Mouse (Mus musculus): ENCODE data around the gene Ankra2. TPM values are rescaled to one million over a fixed set of nuclear protein-coding genes. Genes with fewer than 3 reads are reported as not detected.
A peak's percentile ranks its signal among the peaks of the same experiment; 100 is the strongest.

The Ankra2 gene
- total RNA-seq (2021), result 10 to 100 TPM; 49.8 to 51.0 TPM

DNA sequence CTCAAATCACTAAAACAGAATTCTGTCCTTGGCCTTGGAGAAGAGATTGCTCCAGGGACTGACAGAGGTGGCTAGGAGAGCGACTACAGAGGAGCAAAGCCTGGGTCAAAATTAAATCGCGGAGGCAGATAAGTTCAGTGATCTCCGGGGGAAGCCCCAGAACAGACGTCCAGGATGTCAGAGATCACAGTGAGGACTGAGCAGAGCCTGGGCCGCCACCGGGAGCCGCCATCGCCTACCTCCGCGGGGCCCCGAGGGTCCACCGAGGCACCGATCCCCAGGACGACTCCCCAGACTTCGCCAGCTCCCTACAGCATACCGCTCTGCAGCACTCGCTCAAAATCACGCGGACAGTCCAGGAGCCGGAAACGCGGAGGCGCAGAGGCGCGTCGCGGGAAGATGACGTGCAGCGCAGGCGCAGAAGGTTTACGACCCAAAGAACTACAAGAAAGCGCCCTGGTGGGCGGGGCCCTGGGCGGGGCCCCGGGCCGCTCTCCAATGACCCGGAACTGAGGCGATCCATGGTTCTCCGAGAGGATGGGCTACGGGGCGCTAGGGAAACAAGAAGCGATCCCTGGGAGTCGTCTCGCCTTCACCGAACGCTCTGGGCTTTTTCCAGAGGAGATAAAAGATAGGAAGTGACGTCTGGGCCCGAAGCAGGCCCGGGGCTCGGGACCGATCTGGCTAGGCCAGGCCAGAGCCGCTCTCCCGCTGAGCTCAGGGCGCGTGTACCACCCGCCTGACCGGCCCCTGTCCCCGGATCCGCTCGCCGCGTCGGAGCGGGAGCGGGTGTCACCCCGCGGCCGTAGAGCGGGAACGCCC is at the start of gene Ankra2, which contains the start of gene Utp15:
Gene Ankra2 (plus strand): TSS at position 439 of the 822 bp plus-strand sequence.
Gene Utp15 (minus strand): TSS at position 406 of the 822 bp plus-strand sequence.
- DNase-seq (ENCODE audit: extremely low spot score in 1 of 2, low spot score in 1 of 2), result peak; percentile 97 to 99

DNA sequence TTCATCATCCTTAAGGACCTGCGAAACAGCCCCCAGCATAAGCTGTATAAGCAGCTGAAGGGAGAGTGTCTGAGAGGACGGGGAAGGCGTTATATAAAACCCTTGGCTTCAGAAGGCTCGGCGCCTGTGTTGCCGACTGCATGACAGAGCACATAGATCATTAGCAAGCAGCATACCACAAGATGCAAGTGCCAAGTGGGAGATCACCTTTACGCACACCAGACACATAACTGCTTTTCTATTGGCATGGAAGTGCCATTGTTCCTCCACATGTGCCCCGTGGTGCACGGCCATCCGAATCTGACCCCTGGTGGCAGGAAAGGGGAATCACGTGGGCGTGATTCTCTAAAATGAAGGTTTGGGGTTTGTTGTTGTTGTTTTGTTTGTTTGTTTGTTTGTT is 40.0 kb upstream of the Ankra2 start:
- no peak for DNase-seq (ENCODE audit: extremely low spot score in 1 of 2, low spot score in 1 of 2)

DNA sequence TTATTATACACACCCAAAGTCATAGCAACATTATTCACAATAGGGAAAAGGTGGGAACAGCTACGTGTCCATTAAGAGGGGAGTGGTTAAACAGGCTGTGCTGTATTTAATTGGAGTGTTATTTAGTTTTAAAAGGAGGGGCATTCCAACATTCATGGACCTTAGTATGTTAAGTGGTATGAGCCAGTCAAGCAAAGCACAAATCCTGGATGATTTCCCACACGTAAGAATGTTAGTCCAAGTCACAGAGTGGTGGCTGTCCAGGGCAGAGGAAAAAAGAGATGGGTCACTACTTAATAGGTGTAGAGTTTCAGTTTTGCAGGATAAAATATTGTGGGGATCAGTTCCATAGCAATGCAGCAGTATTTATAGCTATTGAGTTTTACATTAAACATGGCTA is 36.6 kb upstream of the Ankra2 start:
- DNase-seq (ENCODE audit: extremely low spot score in 1 of 2, low spot score in 1 of 2), result no peak

DNA sequence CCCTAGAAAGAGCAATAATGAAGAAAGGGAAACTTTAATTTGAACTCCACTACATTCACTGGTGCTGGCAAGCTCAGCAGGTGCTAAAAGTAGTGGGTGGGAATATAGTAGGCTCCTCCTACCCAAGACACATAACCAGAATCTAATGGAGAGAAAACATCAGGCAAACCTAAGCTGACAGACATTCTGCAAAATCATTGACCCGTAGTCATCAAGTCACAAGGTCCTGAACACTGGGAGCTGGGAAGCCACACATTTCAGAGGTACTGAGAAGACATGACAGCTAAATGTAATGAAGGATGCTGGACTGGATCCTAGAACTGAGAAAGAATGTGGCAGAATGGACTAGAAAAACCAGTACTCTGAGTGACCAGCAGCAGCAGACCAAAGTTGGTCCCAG is 32.4 kb upstream of the Ankra2 start:
- DNase-seq (ENCODE audit: extremely low spot score in 1 of 2, low spot score in 1 of 2), result no peak

DNA sequence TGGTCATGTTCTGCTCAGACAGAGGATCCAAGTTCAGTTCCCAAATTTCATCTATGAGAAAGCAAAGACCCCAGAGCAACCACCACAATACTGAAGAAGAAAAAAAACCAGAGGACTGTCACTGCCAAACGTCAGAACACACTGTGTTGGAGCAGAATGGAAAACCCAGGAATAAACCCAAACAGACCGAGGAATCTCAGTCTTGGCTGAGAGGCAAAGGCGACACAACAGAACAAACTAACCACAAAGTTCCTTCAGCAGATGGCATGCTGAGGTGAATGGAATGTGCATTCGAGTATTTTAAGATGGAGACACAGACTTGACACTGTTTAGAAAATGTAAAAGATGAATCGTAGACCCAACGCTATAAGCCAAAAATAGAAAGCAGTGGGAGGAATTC is 27.4 kb upstream of the Ankra2 start:
- DNase-seq (ENCODE audit: extremely low spot score in 1 of 2, low spot score in 1 of 2), result no peak

DNA sequence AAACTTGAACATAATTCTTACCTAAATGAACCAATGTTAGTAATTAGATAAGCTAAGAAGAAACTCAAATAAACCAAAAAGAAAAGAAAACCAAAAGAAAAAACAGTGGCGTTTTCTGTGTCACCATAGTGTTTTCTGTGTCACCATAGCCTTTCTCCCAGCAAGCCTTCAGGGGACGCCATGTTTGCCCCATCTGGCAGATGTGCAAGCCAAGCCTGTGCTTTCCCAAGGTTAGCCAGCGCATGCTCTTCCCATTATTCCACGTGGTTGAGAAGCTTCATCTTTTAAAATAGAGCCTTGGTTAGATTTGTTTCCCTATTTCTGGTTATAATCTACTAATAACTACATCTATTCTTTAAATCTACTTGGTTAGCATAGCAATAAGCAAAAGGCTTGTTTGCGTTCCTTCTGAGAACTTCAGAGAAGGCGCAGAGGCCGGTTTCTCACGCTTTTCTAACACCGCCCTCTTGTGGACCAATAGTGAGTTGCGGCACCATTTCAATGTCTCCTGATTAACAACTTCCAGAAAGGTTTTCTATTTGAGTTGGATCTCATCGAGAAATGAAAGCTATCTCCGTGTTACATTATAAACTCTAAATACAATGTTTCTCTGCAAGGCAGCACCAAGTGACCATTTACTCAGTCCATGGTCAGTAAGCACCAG is 22.8 kb upstream of the Ankra2 start:
- peak; percentile 69 to 91 for DNase-seq (ENCODE audit: extremely low spot score in 1 of 2, low spot score in 1 of 2)

DNA sequence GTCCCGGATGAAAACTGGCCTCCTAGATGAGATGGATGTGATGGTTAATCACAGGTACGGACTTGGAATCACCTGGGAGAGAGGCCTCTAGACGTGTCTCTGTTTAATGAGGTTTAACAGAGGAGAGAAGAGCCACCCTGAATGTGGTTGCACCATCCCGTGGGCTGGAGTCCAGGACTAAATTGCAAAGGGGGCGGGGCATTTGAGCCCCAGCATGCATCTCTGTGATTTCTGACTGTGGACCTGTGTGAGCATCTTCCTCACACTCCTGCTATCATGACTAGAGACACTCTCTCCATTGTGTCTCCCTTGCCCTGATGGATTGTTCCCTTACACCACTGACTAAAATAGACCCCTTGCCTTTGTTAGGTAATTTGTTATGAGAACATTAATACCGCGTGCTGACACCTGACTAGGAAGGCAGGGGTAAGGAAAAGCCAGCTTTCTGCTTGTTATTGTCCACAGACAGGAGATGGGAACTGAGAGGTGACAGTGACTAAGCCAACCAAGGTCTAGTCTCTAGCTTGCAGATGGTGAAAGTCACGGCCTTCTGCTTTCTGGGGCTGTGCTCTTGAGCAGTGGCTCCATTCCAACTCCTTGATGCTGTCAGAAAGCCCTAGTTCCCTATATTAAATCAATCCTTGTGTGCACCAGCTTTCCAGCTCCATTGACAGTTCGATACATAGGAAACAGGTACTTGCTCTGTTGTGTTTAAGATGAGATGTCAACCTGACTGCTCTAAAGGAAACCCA is 21.2 kb upstream of the Ankra2 start:
- DNase-seq (ENCODE audit: extremely low spot score in 1 of 2, low spot score in 1 of 2), result no peak

DNA sequence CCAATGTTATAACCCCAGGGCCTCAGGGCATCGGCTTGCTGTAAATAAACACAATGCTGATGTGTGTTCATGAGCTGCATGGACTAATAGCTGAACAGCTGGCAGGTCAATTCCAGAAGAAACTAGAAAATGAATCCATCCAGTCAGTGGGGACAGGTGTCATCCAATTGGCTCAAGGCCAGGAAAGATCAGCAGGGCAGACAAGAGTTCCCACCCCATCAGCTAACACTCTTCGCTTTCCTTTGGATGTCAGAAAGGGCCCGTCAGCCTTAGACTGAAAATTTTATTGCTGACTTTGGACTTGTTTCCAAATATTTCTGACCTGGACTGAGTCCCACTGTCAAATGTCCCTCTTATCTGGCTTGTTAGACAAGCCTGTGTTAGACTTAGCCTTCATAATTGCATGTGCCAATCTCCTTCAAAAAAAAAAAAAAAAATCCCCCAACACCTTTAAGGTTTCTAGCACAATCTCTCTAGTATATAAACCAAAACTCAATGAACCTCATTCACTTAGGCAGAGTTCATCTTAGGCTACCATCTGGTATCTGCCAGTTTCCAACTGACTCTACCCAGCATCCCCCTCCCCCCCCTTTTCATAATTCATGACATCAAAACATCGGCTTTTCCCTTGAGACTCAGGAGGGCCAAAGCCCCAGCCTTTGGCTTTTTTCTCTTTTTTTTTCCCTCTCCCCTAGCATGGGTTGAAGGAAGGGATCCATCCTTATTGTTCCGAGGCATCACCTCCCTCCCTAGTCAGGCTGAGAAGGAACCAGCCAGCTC is 18.1 kb upstream of the Ankra2 start:
- DNase-seq (ENCODE audit: extremely low spot score in 1 of 2, low spot score in 1 of 2), result no peak

DNA sequence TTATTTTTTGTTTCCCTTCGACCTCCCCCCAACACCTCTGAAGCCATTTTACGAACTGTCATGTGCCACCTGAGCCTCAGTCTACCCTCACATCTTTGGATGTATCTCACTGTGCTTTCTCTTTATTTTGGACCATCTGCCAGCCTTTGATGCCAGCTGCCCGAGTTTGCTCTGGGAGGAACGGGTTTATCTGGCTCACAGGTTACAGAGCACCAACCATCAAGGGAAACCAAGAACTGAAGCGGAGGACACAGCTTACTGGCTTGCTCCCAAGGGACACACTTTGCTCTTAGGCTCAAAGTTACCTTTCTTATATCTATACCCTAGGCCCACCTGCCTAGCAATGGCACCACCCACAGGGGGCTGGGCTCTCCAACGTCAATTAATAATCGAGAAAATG is 17.5 kb upstream of the Ankra2 start:
- no peak for DNase-seq (ENCODE audit: extremely low spot score in 1 of 2, low spot score in 1 of 2)

DNA sequence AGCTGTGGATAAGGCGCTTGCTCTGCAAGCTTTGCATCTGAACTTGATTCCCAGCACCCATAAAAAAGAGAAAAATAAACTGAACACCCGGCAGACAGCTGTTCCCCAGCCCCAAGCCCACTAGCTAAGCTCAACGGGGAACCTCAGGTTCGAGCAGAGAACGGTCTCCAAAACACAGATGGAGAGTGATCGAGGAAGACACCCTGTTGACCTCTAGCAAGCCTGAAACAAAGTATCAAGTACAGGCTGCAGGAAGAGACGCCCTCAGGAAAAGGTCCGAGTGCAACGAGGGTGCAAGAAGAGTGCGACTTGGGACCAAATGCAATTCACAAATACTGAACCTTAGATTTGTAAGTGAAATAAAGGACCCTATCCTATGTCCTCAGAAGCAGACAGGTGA is 13.3 kb upstream of the Ankra2 start:
- no peak for DNase-seq (ENCODE audit: extremely low spot score in 1 of 2, low spot score in 1 of 2)

DNA sequence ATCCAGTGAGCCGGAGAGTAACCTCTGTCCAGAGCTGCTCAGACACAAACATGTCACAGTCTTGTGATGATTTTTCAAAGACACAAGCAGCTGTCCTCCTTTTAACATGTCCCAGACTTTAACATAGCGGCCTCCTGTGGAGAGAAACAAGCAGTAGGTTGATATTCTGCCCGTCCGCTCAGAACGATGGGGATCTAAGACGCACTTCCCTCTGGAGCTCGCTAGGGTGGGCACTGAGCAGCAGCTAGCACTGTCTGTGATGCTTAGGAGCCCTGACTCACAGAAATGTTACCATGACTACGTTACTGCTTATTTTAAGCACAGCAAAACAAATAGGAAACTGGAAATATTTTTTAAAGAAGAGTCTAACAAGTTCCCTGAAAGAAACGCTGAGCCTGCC is 8.0 kb upstream of the Ankra2 start:
- DNase-seq (ENCODE audit: extremely low spot score in 1 of 2, low spot score in 1 of 2), result peak in 1 of 2 experiments; percentile 26

DNA sequence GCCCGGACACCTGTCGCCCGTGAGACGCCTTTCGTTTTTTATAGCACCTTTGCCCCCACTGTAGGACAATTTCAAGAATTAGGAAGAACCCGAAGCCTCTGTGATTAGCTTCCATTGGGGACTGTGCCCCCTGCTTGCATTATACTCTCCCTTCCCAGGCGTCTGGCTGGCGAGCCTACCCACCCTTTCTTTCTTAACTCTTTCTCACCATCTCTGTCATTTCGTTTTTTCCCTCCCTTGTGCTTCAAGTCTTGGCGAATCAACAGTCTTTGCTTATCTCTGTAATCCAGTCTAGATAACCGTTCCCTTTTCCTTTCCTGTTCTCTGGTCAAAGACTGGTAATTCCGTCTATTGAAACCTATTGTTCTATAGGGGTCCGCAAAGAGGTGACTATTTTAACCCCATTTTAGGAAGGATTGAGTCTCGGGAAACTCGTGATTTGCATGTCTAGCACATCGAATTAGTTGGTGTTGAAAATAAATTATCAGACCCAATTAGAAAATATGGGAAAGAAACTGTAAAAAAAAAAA is 649 bp downstream of the Ankra2 start:
- no peak for DNase-seq (ENCODE audit: extremely low spot score in 1 of 2, low spot score in 1 of 2)

DNA sequence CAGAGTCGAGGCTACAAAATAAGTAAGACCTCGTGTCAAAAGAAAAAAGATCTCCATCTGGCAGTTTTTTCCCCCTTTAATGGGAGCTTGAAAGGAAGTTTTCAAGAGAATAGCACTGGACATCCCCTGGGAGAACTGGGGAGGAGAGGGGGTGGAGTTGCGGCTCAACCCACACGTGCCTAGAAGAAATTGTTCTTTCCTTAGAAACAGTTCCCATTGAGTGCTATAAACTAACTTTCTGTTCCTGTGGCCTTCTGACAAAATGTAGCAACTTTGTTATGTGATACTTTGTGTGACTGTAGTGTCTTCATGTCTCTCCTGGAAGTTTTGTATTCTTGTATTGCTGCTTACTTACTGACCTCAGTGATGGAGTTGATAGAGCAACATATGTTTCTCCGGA is 1.2 kb downstream of the Ankra2 start:
- DNase-seq (ENCODE audit: extremely low spot score in 1 of 2, low spot score in 1 of 2), result no peak

DNA sequence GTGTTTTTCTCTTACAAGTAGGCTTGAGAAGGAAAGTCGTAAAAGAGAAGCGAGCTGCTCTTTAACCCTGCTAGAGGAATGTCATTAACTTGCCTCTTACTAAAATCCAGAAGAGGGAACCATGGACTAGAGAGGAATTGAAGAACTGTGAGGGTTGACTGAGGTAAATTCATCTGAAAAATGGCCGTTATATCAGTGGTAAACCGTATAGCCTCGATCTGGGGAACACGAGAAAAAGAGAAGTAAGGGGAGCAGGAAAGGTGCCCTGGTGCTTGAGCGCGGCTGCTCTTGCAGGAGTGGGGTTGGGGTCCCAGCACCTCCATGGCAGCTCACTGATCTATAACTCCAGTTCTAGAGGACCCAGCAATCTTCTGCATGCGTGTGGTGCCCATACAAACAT is 11.1 kb downstream of the Ankra2 start:
- no peak for DNase-seq (ENCODE audit: extremely low spot score in 1 of 2, low spot score in 1 of 2)

DNA sequence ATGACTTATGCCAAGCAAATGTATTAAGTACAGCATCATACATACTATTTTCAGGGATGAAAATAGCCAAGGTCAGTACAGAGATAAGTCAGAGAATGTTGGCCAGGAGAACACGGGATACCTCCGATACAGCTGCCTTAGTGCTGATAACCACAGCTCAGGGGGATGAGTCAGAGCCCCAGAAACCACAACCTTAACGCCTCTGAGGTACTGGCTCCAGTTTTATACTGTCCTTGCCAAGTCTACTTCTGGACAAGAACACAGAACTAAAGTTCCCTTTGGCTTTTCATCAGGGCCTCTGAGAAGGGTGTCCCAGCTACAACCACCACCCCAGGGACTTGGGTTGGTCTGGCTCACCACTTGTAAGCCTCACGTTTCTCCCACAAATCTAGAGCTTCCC is 12.8 kb downstream of the Ankra2 start:
- DNase-seq (ENCODE audit: extremely low spot score in 1 of 2, low spot score in 1 of 2), result no peak

DNA sequence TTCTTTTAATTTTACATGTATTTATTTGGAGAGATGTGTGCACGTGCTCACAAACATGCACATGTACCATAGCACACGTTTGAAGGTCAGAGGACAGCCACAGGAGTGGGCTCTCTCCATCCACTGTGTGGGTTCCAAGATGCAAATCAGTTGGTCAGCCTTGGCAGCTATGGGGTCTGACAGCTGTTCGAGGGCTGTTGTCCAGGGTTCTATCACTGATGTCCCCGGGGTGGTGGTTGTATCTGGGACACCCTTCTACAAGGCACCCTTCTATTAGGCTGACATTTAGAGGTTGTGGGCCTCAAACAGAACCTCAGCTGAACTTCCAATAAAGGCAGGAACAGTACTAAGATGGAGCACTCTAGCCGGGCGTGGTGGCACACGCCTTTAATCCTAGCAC is 13.4 kb downstream of the Ankra2 start:
- no peak for DNase-seq (ENCODE audit: extremely low spot score in 1 of 2, low spot score in 1 of 2)

DNA sequence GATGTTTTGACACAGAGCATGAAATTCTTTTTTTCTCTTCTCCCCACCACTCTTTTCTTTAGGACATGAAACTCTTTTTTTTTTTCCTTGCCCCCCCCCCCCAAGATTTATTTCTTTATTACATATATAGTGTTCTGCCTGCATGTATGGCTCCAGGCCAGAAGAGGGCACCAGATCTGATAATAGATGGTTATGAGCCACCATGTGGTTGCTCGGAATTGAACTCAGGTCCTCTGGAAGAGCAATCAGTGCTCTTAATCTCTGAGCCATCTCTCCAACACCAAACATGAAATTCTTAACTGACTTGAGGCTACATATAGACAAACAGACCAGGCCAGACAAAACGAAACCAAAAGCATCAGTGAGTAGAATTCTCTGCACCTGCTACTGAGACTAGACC is 14.6 kb downstream of the Ankra2 start:
- no peak for DNase-seq (ENCODE audit: extremely low spot score in 1 of 2, low spot score in 1 of 2)

DNA sequence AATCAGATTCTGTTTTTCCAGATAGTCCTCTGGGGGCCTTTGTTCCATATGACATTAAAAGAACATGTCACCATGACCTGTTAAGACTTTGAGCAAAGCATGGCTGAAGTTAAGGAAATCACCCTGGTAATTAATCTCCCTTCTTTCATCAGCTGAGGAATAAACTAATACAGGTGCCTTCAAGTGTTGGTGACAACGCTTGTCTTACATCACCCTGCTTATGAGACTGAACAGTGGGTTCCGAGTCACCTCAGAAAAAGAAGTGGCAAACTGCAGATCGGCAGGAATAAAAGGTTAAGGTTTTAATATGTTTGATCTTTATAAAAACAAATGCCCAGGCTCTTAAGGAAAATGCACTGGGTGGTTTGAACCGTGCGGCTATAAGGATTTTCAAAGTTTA is 16.8 kb downstream of the Ankra2 start, which contains the start of gene Gm21976:
Gene Gm21976 (plus strand): TSS at position 202 of the 400 bp plus-strand sequence.
- no peak for DNase-seq (ENCODE audit: extremely low spot score in 1 of 2, low spot score in 1 of 2)

DNA sequence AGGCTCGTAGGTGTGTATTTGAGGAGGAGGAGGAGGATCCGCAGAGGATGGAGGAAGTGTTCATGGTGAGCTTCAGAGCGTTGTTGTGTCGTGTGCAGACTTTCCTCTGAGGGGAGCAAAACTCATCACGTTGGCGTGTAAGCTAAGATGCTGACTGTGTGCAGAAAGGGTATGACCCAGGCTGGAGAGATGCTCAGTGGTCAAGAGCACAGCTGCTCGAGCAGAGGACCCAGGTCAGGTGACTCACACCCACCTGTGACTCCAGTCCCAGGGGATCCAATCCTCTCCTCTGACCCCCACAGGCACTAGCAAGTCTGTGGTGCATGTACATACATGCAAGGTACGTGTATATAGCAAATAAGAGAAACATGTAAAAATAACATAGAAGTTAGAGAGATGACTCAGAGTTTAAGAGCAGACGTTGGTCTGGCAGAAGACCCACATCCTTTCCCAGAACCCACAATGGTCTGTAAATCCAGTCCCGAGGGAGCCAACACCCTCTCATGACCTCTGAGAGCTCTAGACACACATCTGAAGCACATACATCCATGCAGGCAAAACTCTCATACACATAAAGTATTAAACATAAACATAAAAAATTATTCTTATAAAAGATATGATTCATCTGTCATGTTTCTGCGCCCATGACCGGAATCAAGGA is 18.2 kb downstream of the Ankra2 start:
- DNase-seq (ENCODE audit: extremely low spot score in 1 of 2, low spot score in 1 of 2), result no peak

DNA sequence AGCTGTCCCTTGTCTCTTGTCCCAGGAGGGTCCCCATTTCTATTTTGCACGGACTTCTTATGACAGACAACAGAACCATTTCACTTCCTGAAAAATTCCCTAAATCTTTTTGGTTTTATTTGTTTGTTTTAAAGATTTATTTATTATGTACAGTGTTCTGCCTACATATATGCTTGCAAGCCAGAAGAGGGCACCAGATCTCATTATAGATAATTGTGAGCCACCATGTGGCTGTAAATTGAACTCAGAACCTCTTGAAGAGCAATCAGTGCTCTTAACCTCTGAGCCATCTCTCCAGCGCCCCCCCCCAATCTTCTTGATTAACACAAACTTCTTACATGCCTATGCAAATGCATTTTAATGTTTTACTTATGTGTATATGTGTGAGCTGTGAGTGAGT is 27.8 kb downstream of the Ankra2 start:
- DNase-seq (ENCODE audit: extremely low spot score in 1 of 2, low spot score in 1 of 2), result no peak
